Mouse (Mus musculus) testis, adult 2 months (tissue): ENCODE data around the gene Lrrc4.

Experiments used
- CTCF ChIP-seq: fragments of 200-500 bp; IDR thresholded peaks from 2 replicates; pipeline ENCODE4 v1.5.1; 2012; ENCODE audit warnings: low read depth, mild to moderate bottlenecking, inconsistent platforms, low read length, moderate library complexity; ENCODE audit not compliant: control insufficient read depth, insufficient read depth, insufficient replicate concordance
- POLR2A ChIP-seq: fragments of 200-500 bp; IDR thresholded peaks from 2 replicates; pipeline ENCODE4 v1.6.1; 2012; ENCODE audit warnings: low read depth, mild to moderate bottlenecking, inconsistent platforms, low read length, moderate library complexity; ENCODE audit not compliant: control insufficient read depth

GRCm38 (mm10) chr6:28827565-28827964 is 4.0 kb downstream of the Lrrc4 start:
- TF ChIP-seq CTCF, result no peak
- no peak for TF ChIP-seq POLR2A
